Mouse (Mus musculus) lung, postnatal 0 days (tissue): ENCODE measurements around the gene Snta1. TPM values are rescaled to one million over a fixed set of nuclear protein-coding genes. Genes with fewer than 3 reads are reported as not detected.

Experiments used
- ATAC-seq: fragments of 200-750 bp; cut with Nextera tagmentation; 2 replicates; pipeline ENCODE4 v1.8.0; 2017; ENCODE audit warnings: moderate library complexity
- DNase-seq: peaks from one replicate; pipeline ENCODE4 v3.0.0-alpha.2; 2016; ENCODE audit warnings: low spot score
- H3K27ac ChIP-seq: fragments of 300-500 bp; sonication (generic); 2 replicates; pipeline ENCODE4 v1.5.1; 2014; ENCODE audit warnings: antibody characterized with exemption, mild to moderate bottlenecking, low read length, mixed read lengths
- H3K27me3 ChIP-seq: fragments of 300-500 bp; sonication (generic); replicated peaks from 2 replicates; pipeline ENCODE4 v1.6.1; 2014; ENCODE audit warnings: low read length, mixed read lengths; ENCODE audit not compliant: insufficient read depth
- H3K36me3 ChIP-seq: fragments of 300-500 bp; sonication (generic); 2 replicates; pipeline ENCODE4 v1.6.1; 2014; ENCODE audit warnings: low read length, mixed read lengths; ENCODE audit not compliant: insufficient read depth
- H3K4me1 ChIP-seq: fragments of 300-500 bp; sonication (generic); 2 replicates; pipeline ENCODE4 v1.6.1; 2014; ENCODE audit warnings: antibody characterized with exemption, low read depth, low read length, mixed read lengths; ENCODE audit not compliant: insufficient read depth
- H3K4me2 ChIP-seq: fragments of 300-500 bp; sonication (generic); replicated peaks from 2 replicates; pipeline ENCODE4 v1.6.1; 2014; ENCODE audit warnings: low read depth, mild to moderate bottlenecking, low read length, moderate library complexity, mixed read lengths
- H3K4me3 ChIP-seq: fragments of 300-500 bp; sonication (generic); 2 replicates; pipeline ENCODE4 v1.5.1; 2014; ENCODE audit warnings: low read depth, low read length
- H3K9ac ChIP-seq: fragments of 300-500 bp; sonication (generic); replicated peaks from 2 replicates; pipeline ENCODE4 v1.6.1; 2014; ENCODE audit warnings: low read depth, mild to moderate bottlenecking
- H3K9me3 ChIP-seq: fragments of 300-500 bp; sonication (generic); 2 replicates; pipeline ENCODE4 v1.6.1; 2016; ENCODE audit warnings: low read length, mixed read lengths
- CTCF ChIP-seq: IDR thresholded peaks from 2 replicates; pipeline ENCODE4 v1.5.1; 2016; ENCODE audit warnings: antibody characterized with exemption, mild to moderate bottlenecking
- EP300 ChIP-seq: IDR thresholded peaks from 2 replicates; pipeline ENCODE4 v1.6.1; 2016; ENCODE audit warnings: antibody characterized with exemption, mild to moderate bottlenecking, control low read depth
- WGBS: fragments of 180-500 bp; shearing (Covaris S2); extraction: QIAGEN DNeasy Blood & Tissue Kit; methylation state at CpG from one replicate; pipeline ENCODE4 v1.1.7; 2014; 5-methylcytosine and 5-hydroxymethylcytosine counted together
- polyA plus RNA-seq: library from polyadenylated mRNA; unstranded; fragments of >200 nt; fragmentation: Nextera tagmentation; extraction: Ambion mirVana; gene quantifications from 2 replicates; pipeline ENCODE4 v1.2.1, GENCODE M21; 2015

Snta1 gene
- polyA plus RNA-seq, 1 experiment from 2014 or later = 8.0 TPM

DNA sequence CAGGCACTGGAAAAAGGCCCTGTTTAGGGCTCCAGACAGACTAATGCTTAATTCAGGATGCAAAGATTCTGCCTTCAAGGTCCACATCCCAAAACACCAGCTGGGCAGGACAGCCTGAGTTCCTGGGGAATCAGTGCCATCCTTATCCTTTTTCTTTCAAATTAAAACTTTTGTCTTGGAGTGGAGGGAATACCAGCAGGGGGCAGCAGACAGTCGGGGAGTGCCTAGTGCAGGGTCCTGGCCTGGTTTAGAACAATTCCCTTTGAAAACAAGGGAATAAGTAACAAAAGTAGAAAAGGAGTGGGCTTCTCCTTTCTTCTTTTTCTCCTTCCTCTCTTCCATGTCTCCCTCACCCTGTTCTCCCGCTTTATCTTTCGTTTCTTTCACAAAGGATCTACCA lies 9.2 kb upstream of the Snta1 start:
- Histone ChIP-seq H3K4me3 (no peak overlapping the region), H3K27me3 (no peaks in the 10 kb centered on the region), H3K4me1 (no peaks in the 10 kb centered on the region), H3K4me2 (no peak overlapping the region), H3K9ac (no peak overlapping the region), H3K36me3 (no peaks in the 10 kb centered on the region), H3K27ac (no peak overlapping the region), H3K9me3 (no peaks in the 10 kb centered on the region)
- peak; percentile 43 for ATAC-seq
- TF ChIP-seq EP300 (no peak), CTCF (peak; percentile 88)
- WGBS = 15% methylated on average over 3 of the region's 3 CpGs
- peak; percentile 80 for DNase-seq

DNA sequence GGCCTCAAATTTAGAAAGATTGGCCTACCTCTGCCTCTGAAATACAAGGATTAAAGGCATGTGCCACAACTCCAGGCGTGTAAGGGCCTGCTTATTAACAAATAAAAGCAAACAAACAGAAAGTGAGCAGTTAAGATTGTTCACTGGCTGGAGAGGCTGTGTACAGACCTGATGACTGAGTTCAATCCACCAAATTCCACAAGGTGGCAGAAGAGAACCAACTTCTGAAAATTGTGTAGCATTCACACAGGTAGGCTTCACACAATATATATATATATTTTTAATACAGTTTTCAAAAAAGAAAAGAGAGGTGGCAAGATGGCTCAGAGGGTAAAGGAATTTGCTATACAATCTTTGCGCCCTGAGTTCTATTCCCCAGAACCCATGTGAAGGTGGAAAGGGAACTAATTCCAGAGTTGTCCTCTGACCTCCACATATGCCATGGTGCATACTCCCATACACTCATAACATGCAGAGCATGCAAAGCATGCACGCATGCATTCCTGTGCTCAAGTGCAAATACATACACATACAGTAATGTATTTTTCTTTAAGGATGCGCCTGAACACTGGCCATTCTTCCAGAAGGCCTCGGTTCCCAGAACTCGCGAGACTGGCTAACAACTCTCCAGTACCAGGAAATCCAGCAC lies 4.2 kb upstream of the Snta1 start:
- H3K4me1 ChIP-seq = peaks cover 11% of the 10 kb centered on the region; the same call in 1 of the 2 replicates
- no peaks in the 10 kb centered on the region for H3K9me3 ChIP-seq
- H3K27ac ChIP-seq = no peak overlapping the region
- H3K9ac ChIP-seq = no peak overlapping the region
- DNase-seq = peak; percentile 65
- ATAC-seq = no peak
- H3K36me3 ChIP-seq = no peaks in the 10 kb centered on the region
- no peaks in the 10 kb centered on the region for H3K27me3 ChIP-seq
- H3K4me2 ChIP-seq = no peak overlapping the region
- 66% methylated on average over 7 of the region's 7 CpGs for WGBS
- H3K4me3 ChIP-seq = no peak overlapping the region
- TF ChIP-seq CTCF (peak; percentile 71), EP300 (no peak)

DNA sequence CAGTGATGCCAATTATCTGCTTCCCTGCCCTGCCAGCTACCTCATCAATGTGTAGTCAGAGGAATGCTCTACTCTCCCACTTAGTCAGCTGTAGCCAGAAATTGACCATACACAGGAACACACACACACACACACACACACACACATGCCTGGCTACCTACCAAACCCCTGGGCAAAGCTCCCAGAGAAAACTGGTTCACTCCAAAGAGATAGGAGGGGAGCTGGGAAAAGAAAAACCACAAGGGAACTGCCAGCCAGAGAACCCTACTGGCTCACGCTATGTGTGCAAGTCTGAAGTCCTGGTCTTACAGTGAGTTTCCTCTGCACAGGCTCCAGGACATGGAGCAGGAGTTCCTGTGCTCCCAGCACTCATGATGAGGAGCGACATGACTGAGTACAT lies 2.5 kb upstream of the Snta1 start:
- ATAC-seq = peak; percentile 5; the same call in 1 of the 2 replicates
- Histone ChIP-seq H3K36me3 (no peaks in the 10 kb centered on the region), H3K9ac (no peak overlapping the region), H3K4me2 (no peak overlapping the region), H3K9me3 (no peaks in the 10 kb centered on the region), H3K4me1 (peaks cover 12% of the 10 kb centered on the region; the same call in 1 of the 2 replicates), H3K27ac (no peak overlapping the region), H3K27me3 (no peaks in the 10 kb centered on the region), H3K4me3 (no peak overlapping the region)
- 35% methylated on average over 2 of the region's 2 CpGs for WGBS
- peak; percentile 44 for DNase-seq
- no peak for TF ChIP-seq CTCF
- TF ChIP-seq EP300 = no peak

DNA sequence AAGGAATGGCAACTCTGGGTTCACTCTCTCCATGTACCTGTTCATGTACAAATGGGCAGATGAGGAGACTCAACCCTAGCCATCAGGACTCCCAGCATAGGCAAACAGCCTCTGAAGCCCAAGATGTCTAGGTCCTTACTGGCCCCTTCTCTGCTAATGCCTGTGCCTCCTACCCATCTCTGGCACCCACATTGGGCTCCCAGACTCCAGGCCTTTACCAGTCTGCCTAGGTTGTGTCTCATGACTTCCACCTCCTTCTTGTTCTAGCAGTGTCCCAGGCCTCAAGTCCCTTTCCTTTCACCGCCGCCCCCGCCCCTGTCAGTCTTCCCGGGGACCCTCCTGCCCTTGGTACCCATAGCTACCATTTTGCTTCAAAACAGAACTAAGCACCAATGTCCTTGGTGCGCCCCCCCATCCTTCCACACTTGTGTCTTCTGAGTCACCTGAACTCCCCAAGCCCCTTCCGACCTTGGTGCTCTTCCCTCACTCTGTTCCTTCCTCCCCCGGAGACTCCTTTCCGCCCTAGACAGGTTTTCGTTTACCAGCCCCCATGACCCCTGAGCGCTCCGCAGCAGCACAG lies 746 bp downstream of the Snta1 start:
- Histone ChIP-seq H3K27ac (no peak overlapping the region), H3K4me1 (peaks cover 19% of the 10 kb centered on the region; the same call in 1 of the 2 replicates), H3K4me2 (peak overlapping the region; percentile 85), H3K27me3 (no peaks in the 10 kb centered on the region), H3K9ac (peak overlapping the region; percentile 48; the same call in 1 of the 2 replicates), H3K4me3 (peak overlapping the region; percentile 59), H3K9me3 (no peaks in the 10 kb centered on the region), H3K36me3 (no peaks in the 10 kb centered on the region)
- 33% methylated on average over 11 of the region's 11 CpGs for WGBS
- no peak for DNase-seq
- TF ChIP-seq EP300 (no peak), CTCF (no peak)
- ATAC-seq = no peak

DNA sequence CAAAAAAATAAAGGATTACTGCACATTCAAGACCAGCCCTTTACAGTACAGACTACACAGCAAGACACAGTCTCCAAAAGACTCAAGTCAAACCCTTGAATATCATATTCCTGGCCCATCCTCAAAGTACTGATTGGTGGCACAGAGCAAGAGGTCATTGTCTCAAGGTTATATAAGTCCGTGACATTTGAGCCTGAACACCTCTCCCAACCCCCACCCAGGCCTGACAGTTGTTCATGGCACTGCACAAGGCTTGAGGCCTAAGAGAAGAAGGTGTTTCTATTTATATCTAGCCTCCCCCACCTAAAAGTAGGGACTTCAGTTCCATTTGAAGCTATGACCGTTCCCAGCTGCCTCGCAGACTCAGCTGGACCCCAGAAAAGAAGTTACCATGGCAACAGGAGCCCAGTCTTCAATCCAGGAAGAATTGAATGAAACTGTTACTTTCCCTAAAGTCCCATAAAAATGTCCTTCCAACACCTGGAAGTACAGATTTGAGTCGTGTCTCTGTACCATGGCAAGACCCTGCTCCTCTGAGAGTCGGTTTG lies 2.4 kb downstream of the Snta1 start:
- 61% methylated on average over 5 of the region's 5 CpGs for WGBS
- Histone ChIP-seq H3K27me3 (no peaks in the 10 kb centered on the region), H3K4me2 (no peak overlapping the region), H3K4me3 (no peak overlapping the region), H3K36me3 (no peaks in the 10 kb centered on the region), H3K9me3 (no peaks in the 10 kb centered on the region), H3K27ac (no peak overlapping the region), H3K9ac (no peak overlapping the region), H3K4me1 (peaks cover 18% of the 10 kb centered on the region; the same call in 1 of the 2 replicates)
- DNase-seq (no peak), ATAC-seq (no peak)
- no peak for TF ChIP-seq CTCF
- TF ChIP-seq EP300 = no peak

DNA sequence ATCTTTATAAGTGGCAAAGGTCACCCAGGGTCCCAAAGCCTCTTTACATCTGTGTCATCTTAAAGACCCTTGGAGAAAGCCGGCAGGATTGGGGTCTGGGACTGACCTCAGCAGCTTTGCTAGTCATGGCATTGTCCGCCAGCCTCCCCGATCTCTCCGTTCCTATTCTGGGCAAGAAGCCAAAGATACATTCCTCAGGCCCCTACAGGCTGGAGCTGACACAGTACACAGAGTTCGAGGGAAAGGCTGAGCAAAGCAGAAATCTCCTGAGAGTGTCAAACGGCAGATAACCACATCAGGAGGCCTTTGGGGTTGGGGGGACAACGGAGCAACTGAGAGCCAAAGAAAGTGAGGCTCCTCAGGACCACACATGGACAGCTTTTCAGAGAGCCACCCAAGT lies 5.1 kb downstream of the Snta1 start:
- no peak overlapping the region for H3K4me3 ChIP-seq
- H3K36me3 ChIP-seq = no peaks in the 10 kb centered on the region
- 4% methylated on average over 7 of the region's 7 CpGs for WGBS
- ATAC-seq = peak; percentile 84
- peak; percentile 94 for DNase-seq
- peaks cover 12% of the 10 kb centered on the region; the same call in 1 of the 2 replicates for H3K4me1 ChIP-seq
- no peak for TF ChIP-seq EP300
- peak; percentile 58 for TF ChIP-seq CTCF
- H3K4me2 ChIP-seq = no peak overlapping the region
- H3K9ac ChIP-seq = no peak overlapping the region
- no peaks in the 10 kb centered on the region for H3K9me3 ChIP-seq
- no peaks in the 10 kb centered on the region for H3K27me3 ChIP-seq
- H3K27ac ChIP-seq = peak overlapping the region; percentile 59; the same call in 1 of the 2 replicates
